Mouse (Mus musculus): ENCODE measurements at regions not wholly inside any gene's neighbourhood (a gene's known extent, or its start where the extent isn't known, plus 50 kb on each side); places are given as distances from the start of the nearest gene placed in this dataset.

- Histone ChIP-seq H3K4me2 (no peak overlapping the region), H3K9ac (ENCODE audit: low read depth, low read length) (no peak overlapping the region), H3K4me3 (ENCODE audit: low read depth, low read length) (no peak overlapping the region), H3K36me3 (ENCODE audit: control insufficient read depth, insufficient read depth, low read length) (no peaks in the 10 kb centered on the region), H3K27ac (ENCODE audit: low read depth, low read length) (no peak overlapping the region), H3K4me1 (ENCODE audit: control insufficient read depth, insufficient read depth, low read length) (no peaks in the 10 kb centered on the region), H3K27me3 (ENCODE audit: control insufficient read depth, insufficient read depth, low read length) (no peaks in the 10 kb centered on the region), H3K9me3 (replicated peaks; ENCODE audit: control insufficient read depth, low read length) (no peaks in the 10 kb centered on the region)
- ATAC-seq (replicated peaks; ENCODE audit: insufficient number of reproducible peaks, low FRiP score, low TSS enrichment), result no peak
- 56% methylated on average over 4 of the region's 4 CpGs for WGBS (ENCODE audit: insufficient replicate concordance)
Measured at GRCm38 (mm10) chr4:54780511-54780910, 164.3 kb upstream of the Zfp462 start.

- no peaks in the 10 kb centered on the region for H3K36me3 ChIP-seq (ENCODE audit: control insufficient read depth, insufficient read depth, low read length)
- no peaks in the 10 kb centered on the region for H3K27me3 ChIP-seq (ENCODE audit: control insufficient read depth, insufficient read depth, low read length)
- ATAC-seq (replicated peaks; ENCODE audit: insufficient number of reproducible peaks, low FRiP score, low TSS enrichment), result no peak
- H3K4me1 ChIP-seq (ENCODE audit: control insufficient read depth, insufficient read depth, low read length), result no peaks in the 10 kb centered on the region
- no peaks in the 10 kb centered on the region for H3K9me3 ChIP-seq (replicated peaks; ENCODE audit: control insufficient read depth, low read length)
- no peak overlapping the region for H3K9ac ChIP-seq (ENCODE audit: low read depth, low read length)
- no peak overlapping the region for H3K4me2 ChIP-seq
- H3K27ac ChIP-seq (ENCODE audit: low read depth, low read length), result no peak overlapping the region
- no peak overlapping the region for H3K4me3 ChIP-seq (ENCODE audit: low read depth, low read length)
- WGBS (ENCODE audit: insufficient replicate concordance), result 79% methylated on average over 5 of the region's 5 CpGs
Measured at GRCm38 (mm10) chr4:54791217-54791742, 153.6 kb upstream of the Zfp462 start.

GRCm38 (mm10) chr4:54793857-54794256 lies 151.0 kb upstream of the Zfp462 start:
- H3K4me1 ChIP-seq (ENCODE audit: control insufficient read depth, insufficient read depth, low read length), result no peaks in the 10 kb centered on the region
- no peak for ATAC-seq (replicated peaks; ENCODE audit: insufficient number of reproducible peaks, low FRiP score, low TSS enrichment)
- H3K9me3 ChIP-seq (replicated peaks; ENCODE audit: control insufficient read depth, low read length), result no peaks in the 10 kb centered on the region
- no peaks in the 10 kb centered on the region for H3K36me3 ChIP-seq (ENCODE audit: control insufficient read depth, insufficient read depth, low read length)
- 86% methylated on average over 2 of the region's 2 CpGs for WGBS (ENCODE audit: insufficient replicate concordance)
- H3K4me2 ChIP-seq, result no peak overlapping the region
- H3K27me3 ChIP-seq (ENCODE audit: control insufficient read depth, insufficient read depth, low read length), result no peaks in the 10 kb centered on the region
- no peak overlapping the region for H3K27ac ChIP-seq (ENCODE audit: low read depth, low read length)
- no peak overlapping the region for H3K9ac ChIP-seq (ENCODE audit: low read depth, low read length)
- H3K4me3 ChIP-seq (ENCODE audit: low read depth, low read length), result no peak overlapping the region

GRCm38 (mm10) chr4:54795246-54795645 lies 149.6 kb upstream of the Zfp462 start:
- ATAC-seq (replicated peaks; ENCODE audit: insufficient number of reproducible peaks, low FRiP score, low TSS enrichment), result no peak
- H3K27me3 ChIP-seq (ENCODE audit: control insufficient read depth, insufficient read depth, low read length), result no peaks in the 10 kb centered on the region
- H3K36me3 ChIP-seq (ENCODE audit: control insufficient read depth, insufficient read depth, low read length), result no peaks in the 10 kb centered on the region
- no peak overlapping the region for H3K27ac ChIP-seq (ENCODE audit: low read depth, low read length)
- WGBS (ENCODE audit: insufficient replicate concordance), result 60% methylated on average over 3 of the region's 3 CpGs
- H3K4me3 ChIP-seq (ENCODE audit: low read depth, low read length), result no peak overlapping the region
- H3K4me2 ChIP-seq, result no peak overlapping the region
- H3K9ac ChIP-seq (ENCODE audit: low read depth, low read length), result no peak overlapping the region
- no peaks in the 10 kb centered on the region for H3K9me3 ChIP-seq (replicated peaks; ENCODE audit: control insufficient read depth, low read length)
- H3K4me1 ChIP-seq (ENCODE audit: control insufficient read depth, insufficient read depth, low read length), result no peaks in the 10 kb centered on the region

GRCm38 (mm10) chr4:54798523-54798922 lies 146.3 kb upstream of the Zfp462 start:
- no peak for ATAC-seq (replicated peaks; ENCODE audit: insufficient number of reproducible peaks, low FRiP score, low TSS enrichment)
- H3K4me2 ChIP-seq, result no peak overlapping the region
- no peaks in the 10 kb centered on the region for H3K4me1 ChIP-seq (ENCODE audit: control insufficient read depth, insufficient read depth, low read length)
- H3K27ac ChIP-seq (ENCODE audit: low read depth, low read length), result no peak overlapping the region
- H3K36me3 ChIP-seq (ENCODE audit: control insufficient read depth, insufficient read depth, low read length), result no peaks in the 10 kb centered on the region
- H3K27me3 ChIP-seq (ENCODE audit: control insufficient read depth, insufficient read depth, low read length), result no peaks in the 10 kb centered on the region
- WGBS (ENCODE audit: insufficient replicate concordance), result 69% methylated on average over 5 of the region's 5 CpGs
- no peak overlapping the region for H3K4me3 ChIP-seq (ENCODE audit: low read depth, low read length)
- H3K9me3 ChIP-seq (replicated peaks; ENCODE audit: control insufficient read depth, low read length), result no peaks in the 10 kb centered on the region
- H3K9ac ChIP-seq (ENCODE audit: low read depth, low read length), result no peak overlapping the region

DNA sequence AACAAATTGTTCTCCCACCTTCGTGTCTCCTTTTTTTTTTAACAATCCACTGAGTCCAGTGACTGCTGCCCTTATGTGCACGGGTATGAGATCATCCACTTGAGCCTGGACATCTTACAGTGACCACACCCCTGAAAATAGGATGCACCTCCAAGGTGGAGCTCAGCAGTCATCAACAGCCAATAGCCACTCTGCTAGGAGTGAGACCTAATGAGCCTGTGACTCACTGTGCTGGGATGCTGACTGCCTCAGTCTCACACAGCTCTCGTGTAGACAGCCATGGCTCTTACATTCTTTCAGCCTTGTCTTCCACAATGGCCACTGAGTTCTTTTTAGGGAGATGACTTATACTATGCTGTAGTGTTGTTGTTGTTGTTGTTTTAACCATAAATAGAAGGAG lies 133.7 kb upstream of the Zfp462 start:
- WGBS (ENCODE audit: insufficient replicate concordance), result 61% methylated on average over 3 of the region's 3 CpGs

DNA sequence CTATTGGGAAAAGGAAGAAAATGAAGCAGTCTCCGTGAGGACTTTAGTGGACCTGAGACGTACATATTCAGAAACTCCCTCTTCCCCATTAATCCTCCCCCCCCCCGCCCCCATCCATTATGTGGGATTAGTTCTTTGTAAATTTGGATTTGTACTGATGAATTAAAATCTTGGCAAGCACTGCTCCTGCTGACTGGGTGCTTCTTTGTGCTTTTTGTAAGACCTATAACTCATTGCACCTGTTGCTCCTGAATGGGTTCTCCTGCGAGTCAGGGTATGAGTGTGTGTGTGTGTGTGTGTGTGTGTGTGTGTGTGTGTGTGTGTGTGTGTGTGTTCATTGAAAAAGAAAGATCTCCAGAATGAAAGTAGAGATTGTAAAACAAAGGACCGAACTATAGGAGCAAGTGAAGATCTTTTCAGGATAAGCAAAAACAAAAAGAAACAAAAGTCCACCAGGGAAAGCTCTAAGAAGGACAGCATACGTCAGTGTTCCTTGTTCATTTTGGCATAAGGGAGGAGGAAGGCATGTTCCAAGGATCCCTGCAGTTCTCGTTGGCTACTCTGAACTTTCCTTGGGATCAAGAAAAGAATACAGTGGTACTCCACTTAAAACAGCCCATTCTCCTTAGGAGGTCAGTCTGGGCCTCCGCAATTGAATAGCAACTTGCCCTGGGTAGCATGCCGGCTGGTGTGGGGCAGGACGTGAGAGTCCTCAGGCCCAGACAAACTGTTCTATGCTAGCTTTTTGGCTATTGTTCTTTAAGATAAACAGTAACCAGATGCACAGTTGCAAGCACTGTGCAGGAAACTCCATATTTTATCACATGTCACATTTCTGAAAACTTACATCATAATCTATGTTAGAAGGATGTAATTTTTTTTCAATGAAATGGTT lies 131.9 kb upstream of the Zfp462 start:
- Histone ChIP-seq H3K36me3 (ENCODE audit: control insufficient read depth, insufficient read depth, low read length) (no peaks in the 10 kb centered on the region), H3K4me1 (ENCODE audit: control insufficient read depth, insufficient read depth, low read length) (no peaks in the 10 kb centered on the region), H3K4me3 (ENCODE audit: low read depth, low read length) (no peak overlapping the region), H3K27me3 (ENCODE audit: control insufficient read depth, insufficient read depth, low read length) (no peaks in the 10 kb centered on the region), H3K27ac (ENCODE audit: low read depth, low read length) (no peak overlapping the region), H3K9me3 (replicated peaks; ENCODE audit: control insufficient read depth, low read length) (no peaks in the 10 kb centered on the region), H3K9ac (ENCODE audit: low read depth, low read length) (no peak overlapping the region), H3K4me2 (no peak overlapping the region)
- ATAC-seq (replicated peaks; ENCODE audit: insufficient number of reproducible peaks, low FRiP score, low TSS enrichment), result no peak
- 65% methylated on average over 10 of the region's 10 CpGs for WGBS (ENCODE audit: insufficient replicate concordance)

More for the DNA sequence above, 133.7 kb upstream of the Zfp462 start:
- H3K27me3 ChIP-seq (ENCODE audit: control insufficient read depth, insufficient read depth, low read length), result no peaks in the 10 kb centered on the region
- H3K9ac ChIP-seq (ENCODE audit: low read depth, low read length), result no peak overlapping the region
- H3K36me3 ChIP-seq (ENCODE audit: control insufficient read depth, insufficient read depth, low read length), result no peaks in the 10 kb centered on the region
- ATAC-seq (replicated peaks; ENCODE audit: insufficient number of reproducible peaks, low FRiP score, low TSS enrichment), result no peak
- H3K4me1 ChIP-seq (ENCODE audit: control insufficient read depth, insufficient read depth, low read length), result no peaks in the 10 kb centered on the region
- H3K9me3 ChIP-seq (replicated peaks; ENCODE audit: control insufficient read depth, low read length), result no peaks in the 10 kb centered on the region
- no peak overlapping the region for H3K4me2 ChIP-seq
- H3K27ac ChIP-seq (ENCODE audit: low read depth, low read length), result no peak overlapping the region
- H3K4me3 ChIP-seq (ENCODE audit: low read depth, low read length), result no peak overlapping the region

DNA sequence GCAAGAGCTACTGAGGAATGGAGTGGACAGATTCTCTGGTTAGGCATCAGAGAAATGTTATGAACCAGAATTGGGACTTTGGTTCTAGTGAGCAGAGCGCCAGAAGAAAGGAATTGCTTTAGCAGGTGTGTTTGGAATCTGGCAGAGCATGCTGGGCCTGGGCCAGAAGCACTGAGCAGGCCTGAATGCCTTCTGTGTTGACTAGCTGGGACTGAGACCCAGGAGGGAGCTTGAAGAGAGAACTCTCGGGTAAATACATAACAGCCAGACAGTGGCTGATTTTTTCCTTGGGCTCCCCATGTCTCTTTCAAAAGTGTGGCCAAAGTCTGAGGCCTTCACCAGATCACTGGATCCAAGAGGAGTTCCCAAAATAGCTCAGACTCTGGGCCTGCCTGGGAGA lies 107.5 kb upstream of the Zfp462 start:
- 82% methylated on average over 2 of the region's 2 CpGs for WGBS (ENCODE audit: insufficient replicate concordance)
- no peak overlapping the region for H3K9ac ChIP-seq (ENCODE audit: low read depth, low read length)
- no peaks in the 10 kb centered on the region for H3K27me3 ChIP-seq (ENCODE audit: control insufficient read depth, insufficient read depth, low read length)
- ATAC-seq (replicated peaks; ENCODE audit: insufficient number of reproducible peaks, low FRiP score, low TSS enrichment), result no peak
- no peak overlapping the region for H3K27ac ChIP-seq (ENCODE audit: low read depth, low read length)
- no peak overlapping the region for H3K4me3 ChIP-seq (ENCODE audit: low read depth, low read length)
- H3K4me1 ChIP-seq (ENCODE audit: control insufficient read depth, insufficient read depth, low read length), result peaks cover 6% of the 10 kb centered on the region; the same call in 1 of the 2 replicates
- no peak overlapping the region for H3K4me2 ChIP-seq
- H3K36me3 ChIP-seq (ENCODE audit: control insufficient read depth, insufficient read depth, low read length), result no peaks in the 10 kb centered on the region
- no peaks in the 10 kb centered on the region for H3K9me3 ChIP-seq (replicated peaks; ENCODE audit: control insufficient read depth, low read length)

DNA sequence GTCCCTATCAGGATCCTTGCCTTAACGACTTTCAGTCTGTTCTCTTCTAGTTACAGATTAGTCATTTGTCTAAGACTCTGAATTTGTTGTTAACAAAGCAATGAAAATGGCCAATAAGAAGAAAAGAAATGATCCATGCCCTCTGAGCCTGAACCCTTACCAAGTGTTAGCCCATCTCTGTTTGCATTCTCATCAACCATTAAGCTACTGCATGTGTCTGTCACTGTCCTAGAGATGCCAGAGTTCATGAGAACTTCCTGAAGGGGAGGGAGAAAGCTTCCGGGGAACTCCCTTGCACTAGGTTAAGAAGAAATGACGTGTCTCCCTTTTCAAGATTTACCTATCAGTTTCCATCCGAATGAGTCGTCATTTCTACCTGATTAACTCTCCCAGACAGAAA lies 106.7 kb upstream of the Zfp462 start:
- H3K4me3 ChIP-seq (ENCODE audit: low read depth, low read length), result no peak overlapping the region
- H3K27me3 ChIP-seq (ENCODE audit: control insufficient read depth, insufficient read depth, low read length), result no peaks in the 10 kb centered on the region
- no peak overlapping the region for H3K9ac ChIP-seq (ENCODE audit: low read depth, low read length)
- WGBS (ENCODE audit: insufficient replicate concordance), result 39% methylated on average over 5 of the region's 5 CpGs
- H3K9me3 ChIP-seq (replicated peaks; ENCODE audit: control insufficient read depth, low read length), result no peaks in the 10 kb centered on the region
- no peak overlapping the region for H3K27ac ChIP-seq (ENCODE audit: low read depth, low read length)
- no peak overlapping the region for H3K4me2 ChIP-seq
- ATAC-seq (replicated peaks; ENCODE audit: insufficient number of reproducible peaks, low FRiP score, low TSS enrichment), result no peak
- H3K36me3 ChIP-seq (ENCODE audit: control insufficient read depth, insufficient read depth, low read length), result no peaks in the 10 kb centered on the region
- peaks cover 6% of the 10 kb centered on the region; the same call in 1 of the 2 replicates for H3K4me1 ChIP-seq (ENCODE audit: control insufficient read depth, insufficient read depth, low read length)

Data from heart, embryonic 11.5 days (tissue).